Mouse (Mus musculus): ENCODE results near the gene Bcar1.
A peak's percentile ranks its signal among the peaks of the same experiment; 100 is the strongest.

GRCm38 (mm10) chr8:111712588-111712987, 31.0 kb downstream of the Bcar1 start:
- TF ChIP-seq POLR2A (IDR thresholded peaks at IDR 0.05; ENCODE audit: control insufficient read depth, low read depth, low read length), result no peak
- peak; percentile 54; the same call in 1 of the 2 replicates for TF ChIP-seq CTCF (IDR thresholded peaks at IDR 0.05; ENCODE audit: control insufficient read depth, insufficient read depth, insufficient replicate concordance, low read depth, low read length)

Data from testis, adult 2 months (tissue).